Mouse (Mus musculus) stomach, postnatal 0 days (tissue): Measurements from ENCODE around the gene Egr4.

Experiments
- CTCF ChIP-seq: IDR thresholded peaks from 2 replicates; pipeline ENCODE4 v1.5.1; 2016; ENCODE audit warnings: antibody characterized with exemption, low read depth, mild to moderate bottlenecking, moderate library complexity
- EP300 ChIP-seq: optimal IDR thresholded peaks from 2 replicates; pipeline ENCODE3; 2016; ENCODE audit warnings: antibody characterized with exemption

DNA sequence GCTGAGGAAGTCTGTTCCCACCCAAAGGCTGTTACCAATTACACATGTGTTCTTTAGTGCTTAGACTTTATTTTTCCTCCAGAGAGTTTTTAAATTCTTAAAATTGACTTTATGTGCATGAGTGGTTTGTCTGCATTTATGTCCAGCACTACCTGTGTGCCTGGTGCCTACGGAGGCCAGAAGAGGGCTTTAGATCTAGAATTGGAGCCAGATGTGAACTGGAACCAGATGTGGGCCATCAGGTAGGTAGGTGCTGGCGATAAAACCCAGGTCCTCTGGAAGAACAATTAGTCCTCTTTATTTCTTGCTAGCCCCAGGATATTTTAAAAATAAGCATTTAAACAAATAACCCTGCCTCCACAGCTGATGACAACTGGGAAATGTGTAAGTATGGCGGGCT is 21.8 kb downstream of the Egr4 start:
- TF ChIP-seq CTCF (no peak), EP300 (no peak)
